Mouse (Mus musculus) heart, embryonic 15.5 days (tissue): ENCODE results near the gene Gm5089. TPM values are rescaled to one million over a fixed set of nuclear protein-coding genes. Genes with fewer than 3 reads are reported as not detected.
"Not testable (repeated sequence)": the region's sequence is repeated elsewhere in the genome, so short reads cannot be mapped to it uniquely, and the experiment has no call there.

Source experiments
- ATAC-seq: fragments of 200-750 bp; cut with Nextera tagmentation; replicated peaks from 2 replicates; pipeline ENCODE4 v1.8.0; 2017; ENCODE audit warnings: low read depth, moderate TSS enrichment; ENCODE audit not compliant: insufficient number of reproducible peaks, insufficient read depth, low FRiP score
- H3K27ac ChIP-seq: fragments of 300-500 bp; sonication (generic); 2 replicates; pipeline ENCODE4 v1.5.1; 2015; ENCODE audit warnings: mild to moderate bottlenecking, inconsistent platforms
- H3K27me3 ChIP-seq: fragments of 300-500 bp; sonication (generic); 2 replicates; pipeline ENCODE4 v1.6.1; 2015; ENCODE audit warnings: inconsistent platforms
- H3K36me3 ChIP-seq: fragments of 300-500 bp; sonication (generic); 2 replicates; pipeline ENCODE4 v1.6.1; 2015; ENCODE audit warnings: mild to moderate bottlenecking, inconsistent platforms
- H3K4me1 ChIP-seq: fragments of 300-500 bp; sonication (generic); replicated peaks from 2 replicates; pipeline ENCODE4 v1.6.1; 2015; ENCODE audit warnings: inconsistent platforms
- H3K4me2 ChIP-seq: fragments of 300-500 bp; sonication (generic); 2 replicates; pipeline ENCODE4 v1.6.1; 2015; ENCODE audit warnings: inconsistent platforms, mild to moderate bottlenecking, moderate library complexity
- H3K4me3 ChIP-seq: fragments of 300-500 bp; sonication (generic); 2 replicates; pipeline ENCODE4 v1.5.1; 2015; ENCODE audit warnings: mild to moderate bottlenecking, inconsistent platforms
- H3K9ac ChIP-seq: fragments of 300-500 bp; sonication (generic); 2 replicates; pipeline ENCODE4 v1.6.1; 2015; ENCODE audit warnings: mild to moderate bottlenecking, inconsistent platforms
- H3K9me3 ChIP-seq: fragments of 300-500 bp; sonication (generic); replicated peaks from 2 replicates; pipeline ENCODE4 v1.6.1; 2016; ENCODE audit warnings: inconsistent platforms
- WGBS: fragments of 180-500 bp; shearing (Covaris S2); methylation state at CpG from one replicate; pipeline ENCODE4 v1.1.7; 2015; ENCODE audit warnings: mixed read lengths; 5-methylcytosine and 5-hydroxymethylcytosine counted together
- polyA plus RNA-seq: library from polyadenylated mRNA; unstranded; fragments of >200 nt; fragmentation: Nextera tagmentation; extraction: Ambion mirVana; gene quantifications from 2 replicates; pipeline ENCODE4 v1.2.1, GENCODE M21; 2015

Gene Gm5089
- polyA plus RNA-seq, 1 experiment from 2014 or later, result not detected

DNA sequence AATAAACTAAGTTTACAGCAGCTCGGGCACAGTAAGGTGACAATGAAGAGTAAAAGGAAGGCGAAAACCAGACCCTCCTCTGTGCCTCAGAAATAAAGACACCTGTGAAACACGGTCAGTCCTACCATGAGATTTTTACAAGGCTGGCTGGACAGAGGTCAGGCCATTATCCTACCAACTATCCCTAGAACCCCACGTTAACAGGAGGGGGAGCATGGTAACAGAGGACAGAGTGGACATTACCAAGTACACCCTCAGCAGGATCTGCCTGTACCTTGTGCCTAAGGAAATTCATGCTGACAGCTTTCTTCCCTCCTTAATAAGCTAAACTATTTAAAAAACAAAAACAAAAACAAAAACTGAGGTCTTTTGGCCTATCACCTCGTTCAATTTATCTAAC is 9.3 kb upstream of the Gm5089 start:
- no peak overlapping the region for H3K27ac ChIP-seq
- H3K36me3 ChIP-seq, result no peaks in the 10 kb centered on the region
- no peak overlapping the region for H3K4me2 ChIP-seq
- H3K9ac ChIP-seq, result no peak overlapping the region
- H3K9me3 ChIP-seq, result no peaks in the 10 kb centered on the region
- WGBS, result 57% methylated on average over 5 of the region's 5 CpGs
- H3K27me3 ChIP-seq, result peaks cover 67% of the 10 kb centered on the region
- peaks cover 21% of the 10 kb centered on the region for H3K4me1 ChIP-seq
- ATAC-seq, result no peak
- no peak overlapping the region for H3K4me3 ChIP-seq

DNA sequence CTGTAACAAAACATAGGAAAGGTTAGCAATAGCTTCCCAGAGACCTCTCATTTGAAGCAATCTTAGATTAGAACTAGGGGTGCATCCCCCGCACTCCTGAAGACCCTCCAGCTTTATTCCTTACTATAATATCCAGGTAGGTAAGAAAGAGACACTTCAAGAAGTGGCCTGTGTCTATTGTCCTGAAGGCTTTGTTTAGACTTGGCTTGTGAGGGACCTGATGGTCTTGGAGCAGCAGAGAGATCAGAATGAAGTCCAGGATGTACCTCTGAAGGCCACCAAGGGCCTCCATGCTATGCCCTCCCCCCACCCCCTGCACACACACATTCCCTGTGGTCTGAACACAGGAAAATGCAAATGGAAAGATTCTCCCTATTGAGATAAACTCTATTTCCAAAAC is 8.9 kb upstream of the Gm5089 start:
- Histone ChIP-seq H3K4me1 (peaks cover 17% of the 10 kb centered on the region), H3K27me3 (peaks cover 67% of the 10 kb centered on the region)
- ATAC-seq, result no peak

DNA sequence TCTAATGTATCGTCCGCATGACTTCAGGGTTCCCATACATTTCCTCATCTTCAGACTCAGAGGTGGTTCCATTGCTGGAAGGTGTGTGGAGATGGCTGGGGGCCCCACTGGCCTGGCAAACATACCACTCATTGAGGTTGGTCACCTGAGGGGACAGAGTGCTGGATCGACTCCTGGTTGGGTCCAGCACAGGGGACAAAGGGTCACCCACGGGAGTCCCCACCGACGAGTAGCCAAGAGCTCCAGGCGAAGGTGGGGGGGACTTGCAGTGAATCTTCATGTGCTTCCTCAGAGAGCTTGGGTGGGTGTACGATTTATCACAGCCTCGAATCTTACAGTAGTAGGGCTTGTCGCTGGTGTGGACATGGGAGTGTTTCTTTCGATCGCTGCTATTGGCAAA is 8.4 kb upstream of the Gm5089 start:
- not testable (repeated sequence) for H3K27ac ChIP-seq, H3K4me2 ChIP-seq, H3K9ac ChIP-seq, H3K36me3 ChIP-seq, ATAC-seq, H3K4me3 ChIP-seq, H3K9me3 ChIP-seq
- peaks cover 12% of the 10 kb centered on the region for H3K4me1 ChIP-seq
- 78% methylated on average over 11 of the region's 12 CpGs for WGBS
- peaks cover 67% of the 10 kb centered on the region for H3K27me3 ChIP-seq

More for the DNA sequence above, 8.9 kb upstream of the Gm5089 start:
- Histone ChIP-seq H3K9ac (no peak overlapping the region), H3K4me2 (no peak overlapping the region), H3K27ac (no peak overlapping the region), H3K9me3 (no peaks in the 10 kb centered on the region), H3K4me3 (no peak overlapping the region), H3K36me3 (no peaks in the 10 kb centered on the region)
- WGBS, result 100% methylated on average over 1 of the region's 1 CpGs

DNA sequence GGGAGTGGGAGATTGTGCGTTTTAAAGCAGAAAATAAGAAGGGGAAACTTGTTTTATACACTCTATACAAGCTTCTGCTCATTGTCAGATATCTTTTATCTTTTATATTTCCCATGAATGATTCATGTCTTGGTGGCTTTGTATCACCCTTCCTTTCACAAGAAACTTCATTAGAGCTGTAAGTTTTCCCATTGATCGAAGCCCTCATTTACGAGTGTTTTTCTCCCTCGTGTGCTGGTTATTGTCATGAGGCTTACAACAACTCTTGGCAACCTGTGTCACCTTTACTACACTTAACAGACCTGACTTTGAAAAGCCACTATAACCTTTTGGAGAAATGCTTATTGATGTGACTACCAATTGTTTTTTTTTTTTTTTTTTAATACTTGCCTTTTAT is 4.6 kb upstream of the Gm5089 start:
- 77% methylated on average over 4 of the region's 4 CpGs for WGBS
- Histone ChIP-seq H3K36me3 (no peaks in the 10 kb centered on the region), H3K4me3 (no peak overlapping the region), H3K9me3 (no peaks in the 10 kb centered on the region), H3K27ac (no peak overlapping the region), H3K4me2 (no peak overlapping the region), H3K9ac (no peak overlapping the region), H3K4me1 (peaks cover 14% of the 10 kb centered on the region), H3K27me3 (peaks cover 72% of the 10 kb centered on the region)
- no peak for ATAC-seq

DNA sequence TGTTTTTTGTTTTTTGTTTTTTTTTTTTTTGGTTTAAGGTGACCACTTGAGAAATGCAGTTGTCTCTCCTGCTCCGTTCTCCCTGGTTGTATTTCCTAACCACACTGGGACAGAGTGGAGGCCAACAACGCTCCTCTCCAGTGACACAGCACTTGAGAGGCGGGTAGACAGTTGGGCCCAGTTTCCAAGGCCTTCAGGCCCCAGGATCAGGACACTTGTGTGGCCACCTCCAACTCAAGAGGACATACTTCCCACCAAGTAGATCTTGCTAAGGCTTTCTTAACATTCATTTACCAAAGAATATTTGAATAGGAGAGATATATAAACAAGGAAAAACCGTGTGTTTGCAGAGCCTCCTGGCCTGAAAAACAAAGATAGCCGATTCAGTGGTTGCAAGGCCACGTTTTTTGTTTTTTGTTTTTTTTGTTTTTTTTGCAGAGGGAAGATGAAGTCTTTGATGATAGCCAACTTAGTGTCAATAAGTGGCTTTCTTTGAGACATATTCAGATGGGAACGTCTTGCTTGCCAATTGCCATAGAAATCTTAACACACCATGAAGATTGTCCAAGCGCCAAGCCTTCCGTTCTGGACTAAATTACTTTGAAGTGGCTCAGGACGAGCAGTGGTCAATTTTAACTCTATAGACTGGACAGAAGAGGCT is 4.1 kb upstream of the Gm5089 start:
- ATAC-seq, result no peak
- peaks cover 19% of the 10 kb centered on the region for H3K4me1 ChIP-seq
- WGBS, result 79% methylated on average over 10 of the region's 10 CpGs

DNA sequence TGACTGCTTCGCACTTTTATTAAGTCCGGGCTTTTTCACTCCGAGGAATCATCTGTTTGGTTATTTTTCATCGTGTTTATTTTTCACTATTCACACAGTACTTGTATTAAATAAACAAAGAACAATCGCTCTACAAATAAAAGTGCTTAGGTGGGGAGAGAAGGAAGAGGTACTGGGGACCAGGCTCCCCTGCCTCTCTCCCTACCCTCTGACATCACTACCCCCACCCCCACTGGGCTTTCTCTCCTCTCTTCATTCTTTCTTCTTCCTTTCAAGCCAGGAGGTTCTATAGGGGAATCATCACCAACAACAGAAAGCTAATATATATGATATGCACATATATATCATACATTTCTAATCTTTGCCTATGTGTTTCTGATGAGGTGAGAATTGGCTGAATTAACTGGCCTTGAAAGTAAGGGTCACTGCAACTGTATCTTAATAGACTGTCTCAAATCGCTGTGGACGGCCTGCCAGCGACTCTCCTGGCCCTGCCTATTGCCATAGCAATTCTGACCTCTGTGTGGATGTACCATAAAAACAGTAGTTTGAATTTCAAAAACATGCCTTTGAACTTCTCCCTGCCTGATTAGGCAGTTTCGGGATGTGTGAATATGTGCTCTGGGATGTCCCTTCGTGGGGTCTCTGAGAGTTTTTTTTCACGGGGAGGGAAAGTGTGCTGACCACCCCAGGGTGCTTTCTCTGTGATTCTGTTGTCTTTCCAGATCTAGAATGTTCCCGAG is 3.3 kb upstream of the Gm5089 start:
- Histone ChIP-seq H3K36me3 (no peaks in the 10 kb centered on the region), H3K4me1 (peaks cover 20% of the 10 kb centered on the region), H3K4me2 (peak overlapping the region; percentile 56), H3K9ac (no peak overlapping the region), H3K4me3 (peak overlapping the region; percentile 28), H3K27ac (no peak overlapping the region), H3K27me3 (peaks cover 76% of the 10 kb centered on the region), H3K9me3 (no peaks in the 10 kb centered on the region)
- WGBS, result 26% methylated on average over 12 of the region's 12 CpGs
- ATAC-seq, result no peak

More for the DNA sequence above, 4.1 kb upstream of the Gm5089 start:
- no peaks in the 10 kb centered on the region for H3K9me3 ChIP-seq
- no peak overlapping the region for H3K9ac ChIP-seq
- no peak overlapping the region for H3K27ac ChIP-seq
- no peaks in the 10 kb centered on the region for H3K36me3 ChIP-seq
- H3K4me2 ChIP-seq, result no peak overlapping the region
- H3K27me3 ChIP-seq, result peaks cover 72% of the 10 kb centered on the region
- no peak overlapping the region for H3K4me3 ChIP-seq

DNA sequence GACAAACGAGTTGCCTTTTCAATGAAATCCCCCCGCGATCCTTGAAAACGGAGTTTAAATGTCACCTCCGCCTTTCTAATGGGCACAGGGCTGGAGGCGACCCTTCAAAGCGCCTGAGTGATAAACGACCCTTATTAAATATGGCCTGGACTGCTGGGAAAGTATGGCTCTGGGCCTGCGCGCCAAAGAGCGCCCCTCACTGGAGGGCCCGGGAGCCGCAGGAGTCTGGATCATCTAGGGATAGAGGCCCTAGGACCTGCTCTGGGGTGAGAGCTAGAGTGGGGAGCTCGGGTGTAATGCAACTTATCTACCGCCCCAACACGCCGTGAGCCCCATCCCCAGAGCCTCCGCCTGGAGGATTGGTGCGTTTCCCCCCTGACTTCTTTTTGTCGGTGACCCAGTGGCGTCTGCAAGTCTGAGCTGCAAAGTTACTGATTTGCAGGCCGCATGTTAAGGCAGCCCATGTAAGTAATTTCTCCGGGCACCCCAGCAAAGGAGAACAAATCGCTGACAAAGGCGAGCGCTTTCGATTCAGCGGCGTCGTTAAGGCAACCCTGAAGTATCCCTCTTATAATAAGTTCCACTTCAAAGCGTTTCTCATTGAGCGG is 2.6 kb upstream of the Gm5089 start:
- H3K36me3 ChIP-seq, result no peaks in the 10 kb centered on the region
- 12% methylated on average over 32 of the region's 32 CpGs for WGBS
- peak overlapping the region; percentile 56 for H3K4me2 ChIP-seq
- ATAC-seq, result no peak
- peaks cover 80% of the 10 kb centered on the region for H3K27me3 ChIP-seq
- H3K27ac ChIP-seq, result no peak overlapping the region
- H3K4me1 ChIP-seq, result peaks cover 20% of the 10 kb centered on the region
- H3K9me3 ChIP-seq, result no peaks in the 10 kb centered on the region
- no peak overlapping the region for H3K9ac ChIP-seq
- H3K4me3 ChIP-seq, result peak overlapping the region; percentile 28

DNA sequence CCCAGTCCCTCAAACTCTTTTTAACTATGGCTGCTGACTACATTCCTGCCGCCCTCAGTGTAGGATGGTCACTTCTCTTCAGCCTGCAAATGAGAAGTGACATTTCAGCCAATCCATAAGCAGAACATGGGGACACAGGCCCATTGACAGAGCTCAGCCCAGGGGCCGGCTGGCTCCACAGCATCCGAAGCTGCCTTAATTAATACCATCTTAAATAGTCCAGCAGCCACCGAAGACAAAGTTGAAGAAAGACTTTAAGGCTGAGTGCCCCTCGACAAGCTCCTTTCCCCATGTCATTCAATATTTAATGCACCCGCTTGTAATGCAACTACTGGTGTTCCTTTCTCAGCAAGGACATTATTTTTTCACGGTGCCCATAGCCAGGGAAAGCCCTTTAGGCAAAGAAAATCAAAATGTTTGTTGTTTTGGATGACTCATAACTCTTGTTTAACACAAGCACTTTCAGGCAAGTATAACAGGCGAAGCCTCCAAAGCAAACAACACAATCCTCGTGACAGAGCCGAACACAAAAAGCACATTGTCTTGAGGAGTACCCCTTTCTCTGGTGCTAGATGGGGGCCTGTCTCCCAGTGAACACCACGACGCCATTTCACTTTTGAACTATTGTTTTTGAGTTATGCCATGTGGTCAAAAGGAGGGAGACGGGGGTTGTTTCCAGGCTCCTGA is 1.9 kb upstream of the Gm5089 start:
- Histone ChIP-seq H3K4me3 (no peak overlapping the region), H3K27me3 (peaks cover 86% of the 10 kb centered on the region), H3K36me3 (no peaks in the 10 kb centered on the region), H3K9me3 (no peaks in the 10 kb centered on the region), H3K4me1 (peaks cover 20% of the 10 kb centered on the region), H3K27ac (no peak overlapping the region), H3K9ac (no peak overlapping the region), H3K4me2 (peak overlapping the region; percentile 56; the same call in 1 of the 2 replicates)
- WGBS, result 59% methylated on average over 13 of the region's 13 CpGs
- no peak for ATAC-seq

DNA sequence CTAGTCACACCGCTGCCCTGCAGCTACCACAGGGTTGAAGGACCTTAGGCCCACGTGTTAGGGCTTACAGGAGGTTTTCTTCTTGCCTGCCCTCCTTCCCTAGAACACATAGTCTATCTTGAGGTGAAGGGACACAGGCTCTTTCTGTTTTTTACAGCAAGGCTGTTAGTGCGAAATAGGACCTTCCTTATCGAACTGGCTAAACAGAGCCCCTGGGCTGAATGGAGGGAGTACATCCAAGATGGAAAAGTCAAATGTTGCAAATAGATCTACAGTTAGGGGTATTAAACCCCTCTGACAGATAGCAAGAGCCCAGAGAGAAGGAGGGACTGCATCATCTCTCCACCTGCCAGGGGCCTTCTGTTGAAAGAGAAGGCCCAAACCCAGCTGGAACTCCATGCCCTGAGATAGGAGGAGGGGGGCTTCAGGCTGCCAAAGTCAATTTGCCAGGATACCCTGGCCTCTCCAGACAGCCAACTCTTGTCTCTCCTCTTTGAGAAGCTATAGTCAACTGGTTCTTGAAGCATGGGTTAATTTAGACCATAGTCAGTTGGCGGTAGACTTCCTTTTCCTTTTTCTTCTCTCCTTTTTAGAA is 733 bp upstream of the Gm5089 start:
- 63% methylated on average over 5 of the region's 5 CpGs for WGBS
- Histone ChIP-seq H3K36me3 (no peaks in the 10 kb centered on the region), H3K9me3 (no peaks in the 10 kb centered on the region), H3K27ac (no peak overlapping the region), H3K27me3 (peaks cover 98% of the 10 kb centered on the region), H3K4me3 (peak overlapping the region; percentile 51), H3K4me2 (peak overlapping the region; percentile 78), H3K4me1 (peaks cover 20% of the 10 kb centered on the region), H3K9ac (no peak overlapping the region)
- ATAC-seq, result no peak

DNA sequence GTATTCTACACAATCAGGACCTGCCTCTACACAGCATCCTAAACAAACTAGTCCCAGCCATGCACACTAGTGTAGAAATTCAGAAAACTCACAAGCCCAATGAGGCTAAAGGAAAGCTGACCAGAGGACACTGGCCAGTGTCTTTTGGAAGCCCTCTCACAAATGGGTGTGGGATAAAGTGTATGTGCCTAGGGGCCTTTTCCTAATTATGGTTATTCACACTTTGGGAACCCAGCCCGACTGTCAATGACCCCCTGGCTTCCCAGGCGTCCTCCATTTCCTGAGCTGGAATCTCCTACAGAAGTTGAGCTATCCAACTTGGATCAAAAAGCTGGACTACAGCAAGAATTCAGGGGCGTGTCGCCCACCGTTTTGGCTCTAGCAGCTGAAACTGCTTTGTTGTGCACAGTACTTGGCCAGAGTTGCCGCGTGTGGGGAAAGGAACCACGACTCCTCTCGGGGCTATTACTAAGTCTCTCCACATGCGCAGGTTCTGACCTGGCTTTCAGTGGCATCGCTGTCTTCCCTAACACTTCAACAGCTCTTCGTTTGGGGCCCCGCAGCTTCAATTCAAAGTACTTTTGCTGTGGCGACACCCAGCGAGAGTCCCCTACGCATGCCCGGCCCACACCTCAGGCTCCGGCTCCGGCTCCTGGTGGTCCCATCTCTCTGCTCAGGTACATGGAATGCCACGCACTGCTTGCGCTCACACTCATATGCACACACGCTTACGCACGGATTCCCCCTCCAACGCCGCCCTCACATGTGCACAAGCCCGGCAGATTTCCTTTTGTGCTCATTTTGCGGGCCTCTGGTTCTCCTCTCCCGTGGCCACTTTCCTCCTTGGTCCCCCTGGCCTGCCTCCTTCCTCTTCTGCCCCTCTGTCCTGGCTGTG is 1.1 kb downstream of the Gm5089 start:
- no peak overlapping the region for H3K9ac ChIP-seq

More for the DNA sequence above, 1.1 kb downstream of the Gm5089 start:
- WGBS, result 5% methylated on average over 29 of the region's 29 CpGs
- peaks cover 93% of the 10 kb centered on the region for H3K27me3 ChIP-seq
- no peak for ATAC-seq
- peak overlapping the region; percentile 51 for H3K4me3 ChIP-seq
- no peak overlapping the region for H3K27ac ChIP-seq
- peaks cover 20% of the 10 kb centered on the region for H3K4me1 ChIP-seq
- peak overlapping the region; percentile 78 for H3K4me2 ChIP-seq
- H3K9me3 ChIP-seq, result no peaks in the 10 kb centered on the region
- H3K36me3 ChIP-seq, result no peaks in the 10 kb centered on the region
